Mouse (Mus musculus) midbrain, embryonic 16.5 days (tissue): ENCODE measurements around the gene Dnajc16. TPM values are rescaled to one million over a fixed set of nuclear protein-coding genes. Genes with fewer than 3 reads are reported as not detected.

Experiments
- ATAC-seq: fragments of 200-750 bp; cut with Nextera tagmentation; 2 replicates; pipeline ENCODE4 v1.8.0; 2017; ENCODE audit warnings: moderate TSS enrichment
- H3K27ac ChIP-seq: fragments of 300-500 bp; sonication (generic); 2 replicates; pipeline ENCODE4 v1.5.1; 2014; ENCODE audit warnings: mild to moderate bottlenecking, low read length, mixed read lengths
- H3K27me3 ChIP-seq: fragments of 300-500 bp; sonication (generic); 2 replicates; pipeline ENCODE4 v1.6.1; 2014; ENCODE audit warnings: low read depth, low read length, mixed read lengths; ENCODE audit not compliant: control insufficient read depth, insufficient read depth
- H3K36me3 ChIP-seq: fragments of 300-500 bp; sonication (generic); 2 replicates; pipeline ENCODE4 v1.6.1; 2014; ENCODE audit warnings: mild to moderate bottlenecking, low read length, moderate library complexity, mixed read lengths; ENCODE audit not compliant: control insufficient read depth, insufficient read depth
- H3K4me1 ChIP-seq: fragments of 300-500 bp; sonication (generic); 2 replicates; pipeline ENCODE4 v1.6.1; 2014; ENCODE audit warnings: mild to moderate bottlenecking, low read length, mixed read lengths; ENCODE audit not compliant: control insufficient read depth, insufficient read depth
- H3K4me2 ChIP-seq: fragments of 300-500 bp; sonication (generic); 2 replicates; pipeline ENCODE4 v1.6.1; 2014; ENCODE audit warnings: mild to moderate bottlenecking, low read length, mixed read lengths
- H3K4me3 ChIP-seq: fragments of 300-500 bp; sonication (generic); 2 replicates; pipeline ENCODE4 v1.5.1; 2014; ENCODE audit warnings: low read depth, mild to moderate bottlenecking, low read length, moderate library complexity, mixed read lengths
- H3K9ac ChIP-seq: fragments of 300-500 bp; sonication (generic); 2 replicates; pipeline ENCODE4 v1.6.1; 2014; ENCODE audit warnings: low read depth, low read length, mixed read lengths
- H3K9me3 ChIP-seq: fragments of 300-500 bp; sonication (generic); replicated peaks from 2 replicates; pipeline ENCODE4 v1.6.1; 2014; ENCODE audit warnings: mild to moderate bottlenecking, low read length, mixed read lengths; ENCODE audit not compliant: control insufficient read depth, poor library complexity, severe bottlenecking
- WGBS: fragments of 180-500 bp; shearing (Covaris S2); extraction: QIAGEN DNeasy Blood & Tissue Kit; methylation state at CpG from one replicate; pipeline ENCODE4 v1.1.7; 2014; 5-methylcytosine and 5-hydroxymethylcytosine counted together
- polyA plus RNA-seq: library from polyadenylated mRNA; unstranded; fragments of >200 nt; fragmentation: Nextera tagmentation; extraction: Ambion mirVana; gene quantifications from 2 replicates; pipeline ENCODE4 v1.2.1, GENCODE M21; 2015

The Dnajc16 gene
- polyA plus RNA-seq, 1 experiment from 2014 or later: 6.6 TPM

DNA sequence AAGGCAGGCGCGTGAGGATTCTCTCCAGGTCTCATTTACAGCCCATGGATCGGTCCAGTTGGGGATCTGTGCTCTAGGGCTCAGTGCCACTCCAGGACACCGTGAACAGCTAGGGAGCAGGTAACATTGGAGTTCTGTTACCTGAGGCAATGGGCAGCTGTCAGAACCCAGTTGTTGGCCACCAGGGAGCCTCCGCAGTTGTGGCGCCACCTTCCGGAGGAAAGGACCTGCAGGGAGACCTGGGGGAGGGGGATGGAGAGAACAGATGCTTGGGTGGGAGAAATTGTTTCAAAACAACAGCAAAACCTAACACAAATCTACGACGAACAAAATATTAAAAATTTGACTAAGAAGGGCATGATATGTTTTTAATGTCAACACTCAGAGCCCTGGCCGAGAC, 31.4 kb upstream of the Dnajc16 start:
- ATAC-seq: no peak
- H3K4me1 ChIP-seq: no peaks in the 10 kb centered on the region

DNA sequence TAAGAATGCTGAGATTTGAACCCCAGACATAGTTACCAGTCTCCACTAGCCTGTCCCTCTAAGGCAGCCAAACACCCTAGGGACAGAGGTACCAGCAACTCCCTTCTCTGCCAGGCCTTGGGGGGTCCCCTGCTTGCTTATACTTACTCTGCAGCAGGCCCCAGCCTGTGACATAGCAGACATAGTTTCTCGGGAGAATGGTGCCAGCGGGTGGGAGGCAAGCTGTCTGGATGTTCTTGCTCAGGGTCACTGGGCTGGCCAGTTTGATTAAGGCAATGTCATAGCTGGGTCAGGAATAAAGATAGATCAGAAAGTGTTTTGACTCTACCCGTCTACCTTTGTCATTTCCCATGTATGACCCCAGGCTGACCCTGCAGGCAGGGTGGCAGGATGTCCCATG, 30.4 kb upstream of the Dnajc16 start:
- Histone ChIP-seq H3K4me3 (no peak overlapping the region), H3K4me1 (no peaks in the 10 kb centered on the region), H3K4me2 (no peak overlapping the region), H3K36me3 (no peaks in the 10 kb centered on the region), H3K9ac (no peak overlapping the region), H3K27ac (no peak overlapping the region), H3K27me3 (no peaks in the 10 kb centered on the region), H3K9me3 (no peaks in the 10 kb centered on the region)
- 79% methylated on average over 3 of the region's 3 CpGs for WGBS
- no peak for ATAC-seq

More for the DNA sequence above, 31.4 kb upstream of the Dnajc16 start:
- WGBS: 78% methylated on average over 10 of the region's 10 CpGs
- Histone ChIP-seq H3K27me3 (no peaks in the 10 kb centered on the region), H3K36me3 (no peaks in the 10 kb centered on the region), H3K4me3 (no peak overlapping the region), H3K9ac (no peak overlapping the region), H3K4me2 (no peak overlapping the region), H3K9me3 (no peaks in the 10 kb centered on the region), H3K27ac (no peak overlapping the region)

DNA sequence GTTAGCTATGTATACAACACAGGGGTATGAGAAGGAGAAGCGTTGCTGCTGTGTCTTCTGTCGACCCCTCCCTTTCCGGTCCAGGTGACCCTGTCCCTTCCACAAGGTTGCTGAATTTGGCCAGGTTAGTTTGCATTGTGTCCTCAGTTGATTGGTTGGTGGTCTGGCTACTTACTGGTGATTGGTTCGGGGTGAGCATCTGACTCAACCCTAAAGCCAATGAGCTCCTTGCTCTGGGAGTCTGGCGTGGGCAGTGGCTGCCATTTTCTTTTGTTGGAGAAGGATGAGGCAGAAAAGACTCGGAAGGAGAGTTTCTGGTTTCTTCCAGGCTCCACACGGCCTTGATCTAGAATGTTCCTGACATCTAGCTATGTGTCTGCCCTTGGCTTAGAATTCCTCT, 28.6 kb upstream of the Dnajc16 start:
- Histone ChIP-seq H3K27ac (no peak overlapping the region), H3K4me1 (no peaks in the 10 kb centered on the region), H3K4me2 (no peak overlapping the region), H3K4me3 (no peak overlapping the region), H3K27me3 (no peaks in the 10 kb centered on the region), H3K9ac (no peak overlapping the region), H3K9me3 (no peaks in the 10 kb centered on the region), H3K36me3 (peaks cover 1% of the 10 kb centered on the region; the same call in 1 of the 2 replicates)
- ATAC-seq: no peak
- WGBS: 94% methylated on average over 7 of the region's 7 CpGs

DNA sequence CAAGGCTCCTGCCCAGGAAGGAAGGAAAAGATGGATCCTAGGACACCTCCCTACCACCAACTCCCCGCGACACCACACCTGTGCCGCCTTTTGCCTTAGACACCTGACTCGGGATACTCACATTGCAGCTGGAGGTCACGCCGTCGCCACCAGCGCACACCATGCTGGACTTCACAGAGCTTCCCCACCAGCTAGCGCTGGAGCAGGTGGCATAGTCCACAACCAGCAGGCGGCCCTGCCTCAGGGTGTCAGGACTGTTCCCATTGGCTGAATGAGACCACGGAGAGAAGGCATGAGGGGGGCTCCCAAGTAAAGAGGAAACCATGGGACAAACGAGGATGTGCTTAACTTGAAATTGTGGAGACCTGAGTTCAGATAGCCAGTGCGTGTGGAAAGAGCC, 28.1 kb upstream of the Dnajc16 start:
- Histone ChIP-seq H3K27ac (no peak overlapping the region), H3K4me1 (no peaks in the 10 kb centered on the region), H3K4me3 (no peak overlapping the region), H3K27me3 (no peaks in the 10 kb centered on the region), H3K9me3 (no peaks in the 10 kb centered on the region), H3K36me3 (peaks cover 3% of the 10 kb centered on the region), H3K9ac (no peak overlapping the region), H3K4me2 (no peak overlapping the region)
- ATAC-seq: no peak
- WGBS: 94% methylated on average over 13 of the region's 13 CpGs

DNA sequence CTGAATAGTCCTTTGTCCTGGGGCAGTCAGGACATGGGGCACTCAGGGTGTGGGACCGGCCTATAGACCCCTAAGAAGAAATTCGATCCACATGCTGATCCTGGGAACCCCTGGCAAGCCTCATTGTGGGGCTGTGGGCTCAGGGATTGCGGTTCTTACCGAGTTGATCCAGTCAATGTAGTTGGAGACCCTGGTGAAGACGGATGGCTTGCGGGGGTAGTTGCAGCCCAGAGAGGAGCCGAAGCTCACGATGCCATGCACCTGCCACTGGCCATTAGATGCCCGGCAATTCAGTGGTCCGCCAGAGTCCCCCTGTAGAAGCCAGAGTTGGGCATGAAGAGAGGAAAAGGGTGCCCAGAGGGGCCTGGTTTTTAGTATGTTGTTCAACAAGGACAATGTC, 27.0 kb upstream of the Dnajc16 start:
- no peak overlapping the region for H3K9ac ChIP-seq
- H3K4me1 ChIP-seq: no peaks in the 10 kb centered on the region
- no peaks in the 10 kb centered on the region for H3K9me3 ChIP-seq
- H3K27me3 ChIP-seq: no peaks in the 10 kb centered on the region
- no peak overlapping the region for H3K4me2 ChIP-seq
- H3K4me3 ChIP-seq: no peak overlapping the region
- no peak overlapping the region for H3K27ac ChIP-seq
- H3K36me3 ChIP-seq: peaks cover 7% of the 10 kb centered on the region
- no peak for ATAC-seq
- 49% methylated on average over 10 of the region's 10 CpGs for WGBS

DNA sequence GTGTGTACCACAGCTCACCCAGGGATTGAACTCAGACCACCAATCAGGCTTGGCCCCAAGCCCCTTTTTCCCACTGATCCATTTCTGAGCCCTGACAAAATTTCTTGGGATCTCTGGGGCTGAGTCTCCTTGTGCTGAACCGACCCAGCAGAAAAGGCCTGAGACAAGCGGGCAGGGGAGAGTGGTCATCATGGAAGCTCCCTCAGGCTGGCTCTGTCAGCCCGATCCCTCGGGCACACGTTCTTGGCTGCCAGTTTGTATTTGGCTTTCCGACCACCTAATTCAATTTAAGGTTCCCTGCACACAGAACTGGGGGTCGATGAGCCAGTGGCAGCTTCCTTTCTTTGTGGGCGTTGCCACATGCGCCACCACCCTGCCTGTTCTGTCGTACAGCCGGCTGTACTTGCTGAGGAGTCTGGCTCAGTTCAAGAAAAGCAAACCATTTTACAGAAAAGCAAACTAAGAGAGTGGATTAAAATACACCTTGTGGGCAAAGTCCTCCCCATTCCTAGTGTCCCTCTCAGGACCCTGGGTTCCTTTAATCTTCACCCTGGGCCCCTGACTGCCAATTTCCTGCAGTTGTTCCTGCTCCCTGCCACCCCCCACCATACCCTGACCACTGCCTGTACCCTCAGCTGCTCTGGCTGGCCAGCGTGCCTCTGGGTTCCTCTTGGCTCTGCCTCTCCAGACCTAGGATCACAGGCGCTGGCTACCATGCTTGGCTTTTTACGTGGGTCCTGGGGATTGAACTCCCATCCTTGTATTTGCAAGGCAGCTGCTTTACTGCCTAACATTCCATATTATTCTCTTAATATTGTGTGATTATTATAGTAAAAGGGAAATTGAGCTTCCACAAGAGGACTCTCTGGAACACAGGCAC, 26.3 kb upstream of the Dnajc16 start:
- Histone ChIP-seq H3K27ac (no peak overlapping the region), H3K4me1 (no peaks in the 10 kb centered on the region), H3K27me3 (no peaks in the 10 kb centered on the region), H3K9me3 (no peaks in the 10 kb centered on the region), H3K4me3 (no peak overlapping the region), H3K9ac (no peak overlapping the region), H3K36me3 (peaks cover 7% of the 10 kb centered on the region), H3K4me2 (no peak overlapping the region)
- 59% methylated on average over 14 of the region's 14 CpGs for whole genome bisulfite sequencing
- no peak for ATAC-seq

DNA sequence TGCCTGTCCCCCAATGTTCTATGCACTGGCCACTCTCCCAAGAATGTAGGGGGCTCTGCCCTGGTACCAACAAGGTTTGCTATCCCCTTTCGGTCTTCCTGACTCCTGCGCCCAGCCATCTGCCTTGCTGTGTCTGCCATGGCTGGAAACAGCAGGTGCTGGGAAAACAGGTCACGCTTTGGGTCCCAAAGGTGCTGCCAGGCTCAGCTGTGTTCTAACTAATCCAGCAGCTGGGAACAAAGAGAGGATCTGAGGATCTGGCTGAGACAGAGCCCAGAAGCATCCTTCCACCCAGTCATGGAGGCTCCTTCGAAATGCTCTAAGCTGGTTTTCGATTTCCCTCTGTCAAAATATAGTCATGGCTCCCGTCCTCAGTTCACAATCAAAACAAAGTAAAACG, 25.5 kb upstream of the Dnajc16 start:
- H3K27ac ChIP-seq: no peak overlapping the region
- no peak overlapping the region for H3K4me3 ChIP-seq
- no peak overlapping the region for H3K9ac ChIP-seq
- peaks cover 10% of the 10 kb centered on the region for H3K36me3 ChIP-seq
- H3K27me3 ChIP-seq: no peaks in the 10 kb centered on the region
- H3K9me3 ChIP-seq: no peaks in the 10 kb centered on the region
- H3K4me1 ChIP-seq: no peaks in the 10 kb centered on the region
- no peak for ATAC-seq
- no peak overlapping the region for H3K4me2 ChIP-seq
- WGBS: 68% methylated on average over 7 of the region's 7 CpGs

DNA sequence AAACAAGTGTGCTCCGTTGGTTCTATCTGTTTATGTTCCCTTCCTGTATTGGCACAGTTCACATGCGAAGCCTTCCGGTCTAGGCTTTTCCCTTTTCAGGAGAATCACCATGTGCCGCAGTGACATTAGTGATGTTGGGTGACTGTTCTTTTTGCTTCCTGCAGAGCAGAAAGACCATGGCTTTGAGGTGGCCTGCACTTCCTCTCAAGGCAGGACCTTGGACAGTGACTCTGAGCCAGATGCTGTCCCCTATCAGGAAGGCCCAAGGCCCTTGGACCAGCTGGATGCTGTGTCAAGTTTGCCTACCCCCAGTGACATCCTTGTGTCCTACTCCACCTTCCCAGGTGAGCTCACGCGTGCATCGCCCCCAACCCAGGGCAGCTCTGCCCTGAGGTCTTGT, 20.6 kb upstream of the Dnajc16 start:
- H3K4me2 ChIP-seq: no peak overlapping the region
- H3K4me1 ChIP-seq: no peaks in the 10 kb centered on the region
- no peak overlapping the region for H3K4me3 ChIP-seq
- no peak for ATAC-seq
- peaks cover 40% of the 10 kb centered on the region for H3K36me3 ChIP-seq
- H3K27ac ChIP-seq: no peak overlapping the region
- WGBS: 98% methylated on average over 7 of the region's 7 CpGs
- no peaks in the 10 kb centered on the region for H3K9me3 ChIP-seq
- H3K27me3 ChIP-seq: no peaks in the 10 kb centered on the region
- no peak overlapping the region for H3K9ac ChIP-seq

DNA sequence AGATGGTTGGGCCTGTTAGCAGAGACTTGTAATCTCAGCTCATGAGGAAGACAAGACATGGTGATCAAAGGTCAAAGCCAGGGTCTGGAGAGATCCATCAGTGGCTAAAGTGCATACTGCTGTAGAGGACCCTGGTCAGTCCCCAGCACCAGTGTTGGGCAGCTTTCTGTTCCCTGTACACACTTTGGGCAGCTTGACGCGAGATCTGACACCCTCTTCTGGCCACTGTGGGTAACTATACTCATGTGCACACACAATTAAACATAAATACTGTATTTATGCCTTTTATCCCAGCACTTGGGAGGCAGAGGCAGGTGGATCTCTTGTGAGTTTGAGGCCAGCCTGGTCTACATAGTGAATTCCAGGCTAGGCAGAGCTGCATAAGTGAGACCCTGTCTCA, 20.2 kb upstream of the Dnajc16 start:
- Histone ChIP-seq H3K9me3 (no peaks in the 10 kb centered on the region), H3K4me1 (no peaks in the 10 kb centered on the region), H3K9ac (no peak overlapping the region), H3K27me3 (no peaks in the 10 kb centered on the region), H3K27ac (no peak overlapping the region), H3K4me3 (no peak overlapping the region), H3K36me3 (peaks cover 42% of the 10 kb centered on the region), H3K4me2 (no peak overlapping the region)
- 93% methylated on average over 2 of the region's 2 CpGs for WGBS
- ATAC-seq: no peak
